Mouse (Mus musculus): Measurements from ENCODE around the gene Lrrc27. TPM values are rescaled to one million over a fixed set of nuclear protein-coding genes. Genes with fewer than 3 reads are reported as not detected.

Gene Lrrc27
- total and polyA plus RNA-seq, 3 experiments = 0.54 to 1.3 TPM; not detected in 1

DNA sequence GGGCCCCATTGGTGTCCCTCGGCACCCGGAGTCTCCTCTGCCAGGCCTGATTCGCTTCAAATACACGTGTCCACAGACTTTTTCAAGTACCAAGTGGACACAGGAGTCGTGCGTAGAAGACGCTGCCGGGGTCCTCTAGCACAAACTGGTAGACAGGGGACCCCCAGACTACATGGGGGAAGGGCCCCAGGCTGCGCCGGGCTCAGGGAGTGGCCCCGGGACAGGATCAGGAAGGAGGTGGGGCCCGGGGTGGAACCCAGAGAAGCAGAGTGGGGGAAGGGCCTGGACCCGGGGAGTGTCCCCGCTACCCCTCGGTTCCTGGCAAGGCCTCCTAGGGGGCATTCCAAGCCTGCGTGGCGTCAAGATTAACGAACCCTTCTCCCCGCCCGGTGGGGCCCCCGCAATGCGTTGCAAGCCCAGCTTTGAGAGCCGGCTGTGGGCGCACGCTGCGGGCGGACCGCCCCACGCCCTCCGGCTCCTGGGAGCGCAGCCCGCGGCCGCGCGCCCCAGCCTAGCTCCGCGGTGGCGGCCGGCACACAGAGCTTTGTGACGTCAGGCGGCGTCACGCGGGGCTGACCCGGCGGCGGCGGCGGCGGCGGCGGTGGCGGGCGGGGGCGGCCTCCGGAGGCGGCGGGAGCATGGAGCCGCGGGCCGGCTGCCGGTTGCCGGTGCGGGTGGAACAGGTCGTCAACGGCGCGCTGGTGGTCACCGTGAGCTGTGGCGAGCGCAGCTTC, 35.3 kb downstream of the Lrrc27 start, which contains the start of gene Pwwp2b (continued):
- TF ChIP-seq ZKSCAN1 (IDR thresholded peaks at IDR 0.05; ENCODE audit: low read depth, low read length) = no peak
- TF ChIP-seq KAT2A (conservative IDR thresholded peaks at IDR 0.05; ENCODE audit: low read depth, low read length) = no peak
- TF ChIP-seq NRF1 (IDR thresholded peaks at IDR 0.05; ENCODE audit: insufficient read depth, low read depth, low read length, poor library complexity, severe bottlenecking) = no peak
- no peak for TF ChIP-seq EP300 (IDR thresholded peaks at IDR 0.05; ENCODE audit: low read depth in 1 of 2, low read length in 2 of 2)
- TF ChIP-seq NELFE (IDR thresholded peaks at IDR 0.05; ENCODE audit: low read depth, low read length) = peak; percentile 74
- TF ChIP-seq MXI1 (IDR thresholded peaks at IDR 0.05; ENCODE audit: low read depth, low read length) = peak; percentile 44; the same call in 1 of the 2 replicates
- TF ChIP-seq TBP (IDR thresholded peaks at IDR 0.05; ENCODE audit: low read depth, low read length) = no peak
- no peak for TF ChIP-seq ZMIZ1 (IDR thresholded peaks at IDR 0.05; ENCODE audit: low read depth, low read length)
- no peak for TF ChIP-seq SMC3 (IDR thresholded peaks at IDR 0.05; ENCODE audit: low read depth, low read length)
- TF ChIP-seq POLR2AphosphoS5 (IDR thresholded peaks at IDR 0.05; ENCODE audit: borderline replicate concordance, low read depth, low read length) = no peak
- 0 out of 2 replicates have a peak, but pooled peaks have one; percentile 27 for TF ChIP-seq HCFC1 (IDR thresholded peaks at IDR 0.05; ENCODE audit: low read depth, low read length)
- TF ChIP-seq CHD2 (IDR thresholded peaks at IDR 0.05; ENCODE audit: low read length) = peak; percentile 32; the same call in 1 of the 2 replicates
- TF ChIP-seq RCOR1 (IDR thresholded peaks at IDR 0.05; ENCODE audit: low read depth, low read length) = no peak
- TF ChIP-seq BHLHE40 (IDR thresholded peaks at IDR 0.05; ENCODE audit: borderline replicate concordance, low read depth, low read length) = 0 out of 2 replicates have a peak, but pooled peaks have one; percentile 14
- TF ChIP-seq MAZ (IDR thresholded peaks at IDR 0.05; ENCODE audit: low read depth, low read length) = no peak
- TF ChIP-seq TAL1 (IDR thresholded peaks at IDR 0.05; ENCODE audit: low read length) = no peak

DNA sequence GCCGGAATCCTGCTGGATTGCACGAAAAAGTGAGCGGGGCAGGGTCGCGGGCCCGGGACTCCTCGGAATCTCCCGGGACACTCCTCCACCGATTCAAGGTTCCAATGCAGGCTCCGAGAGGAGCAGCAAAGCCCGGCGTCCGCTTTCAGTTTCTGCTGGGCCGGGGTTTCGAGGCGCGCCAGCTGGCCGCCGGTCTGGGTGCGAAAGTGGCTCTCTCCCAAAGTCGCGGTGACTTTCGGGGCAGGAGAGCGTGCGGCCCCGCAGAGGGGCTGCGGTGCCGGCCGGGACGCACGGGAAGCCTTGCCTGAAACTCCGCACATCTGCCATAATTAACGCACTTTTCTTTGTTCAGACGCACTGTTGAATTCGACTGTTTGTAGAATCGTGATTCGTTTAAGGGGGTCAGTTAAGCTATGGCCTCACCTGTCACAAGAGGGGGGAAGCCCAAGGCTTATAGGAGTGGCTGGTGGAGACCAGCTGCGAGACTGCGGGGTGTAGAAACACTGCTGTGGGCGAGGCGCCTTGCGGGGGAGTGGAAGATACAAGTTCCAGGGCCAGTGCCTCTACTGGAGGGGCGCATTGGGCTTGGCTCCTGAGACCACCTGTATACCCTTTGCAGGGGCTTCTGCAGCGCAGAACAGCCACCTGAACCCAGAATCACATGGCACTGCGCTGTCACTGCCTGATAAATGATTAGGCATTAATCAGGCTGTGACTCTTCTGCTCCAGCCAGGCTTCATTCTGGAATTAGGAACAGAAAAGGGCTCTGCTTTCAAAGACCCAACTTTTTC, 36.0 kb downstream of the Lrrc27 start:
- Histone ChIP-seq H3K4me3 (ENCODE audit: control insufficient read depth in 1 of 2, insufficient read depth in 1 of 2, low read depth in 2 of 2, low read length in 2 of 2) (peak overlapping the region; percentile 91 to 97), H3K27me3 (ENCODE audit: control insufficient read depth in 1 of 2, insufficient read depth in 2 of 2, low read length in 2 of 2) (no peaks in the 10 kb centered on the region), H3K79me2 (ENCODE audit: control insufficient read depth, insufficient read depth, low read length, poor library complexity) (peaks cover 7% of the 10 kb centered on the region; the same call in 1 of the 2 replicates), H3K9ac (ENCODE audit: control insufficient read depth, low read depth, low read length, poor library complexity, severe bottlenecking) (peak overlapping the region; percentile 97), H3K9me3 (replicated peaks; ENCODE audit: insufficient read depth, low read length) (no peaks in the 10 kb centered on the region), H3K36me3 (ENCODE audit: control insufficient read depth in 1 of 2, insufficient read depth in 2 of 2, low read length in 2 of 2) (0 out of 4 replicates have a peak, but pooled peaks cover 0 to 3% of the 10 kb centered on the region in 2 experiments), H3K27ac (ENCODE audit: control insufficient read depth, low read depth, low read length) (peak overlapping the region; percentile 25), H3K4me1 (ENCODE audit: control insufficient read depth in 1 of 2, insufficient read depth in 2 of 2, low read length in 2 of 2) (peaks cover 4 to 17% of the 10 kb centered on the region in 2 experiments)
- TF ChIP-seq MXI1 (IDR thresholded peaks at IDR 0.05; ENCODE audit: low read depth, low read length) (peak; percentile 56; the same call in 1 of the 2 replicates), SIN3A (IDR thresholded peaks at IDR 0.05; ENCODE audit: low read length) (0 out of 2 replicates have a peak, but pooled peaks have one; percentile 10), SMC3 (IDR thresholded peaks at IDR 0.05; ENCODE audit: low read depth, low read length) (no peak), ETS1 (IDR thresholded peaks at IDR 0.05; ENCODE audit: low read depth, low read length) (0 out of 2 replicates have a peak, but pooled peaks have one; percentile 14)
- DNase-seq (ENCODE audit: low read depth, low spot score) = peak; percentile 43

Measured in MEL (cell line).